Mouse (Mus musculus) layer of hippocampus, postnatal 36 days (tissue): ENCODE measurements around the gene Gpd2. TPM values are rescaled to one million over a fixed set of nuclear protein-coding genes. Genes with fewer than 3 reads are reported as not detected.

Experiments
- DNase-seq, 2 experiments: peaks; one replicate each; pipeline ENCODE4 v3.0.0; 2022
- total RNA-seq, 2 experiments: library from RNA; stranded (reverse); gene quantifications; 2 replicates each; pipeline ENCODE4 v1.2.3; 2021

The Gpd2 gene
- total RNA-seq, 2 experiments from 2014 or later, result 129 to 140 TPM

GRCm38 (mm10) chr2:57396061-57396460 lies 158.6 kb downstream of the Gpd2 start:
- no peak for DNase-seq

- DNase-seq, result no peak
Measured at GRCm38 (mm10) chr2:57397727-57398126, 160.3 kb downstream of the Gpd2 start.

GRCm38 (mm10) chr2:57407414-57408019 lies 170.1 kb downstream of the Gpd2 start:
- no peak for DNase-seq

- DNase-seq, result no peak
Measured at GRCm38 (mm10) chr2:57408413-57408812, 171.0 kb downstream of the Gpd2 start.

GRCm38 (mm10) chr2:57411551-57411950 lies 174.1 kb downstream of the Gpd2 start:
- no peak for DNase-seq

- no peak for DNase-seq
Measured at GRCm38 (mm10) chr2:57414550-57415160, 177.2 kb downstream of the Gpd2 start.

- no peak for DNase-seq
Measured at GRCm38 (mm10) chr2:57416711-57417110, 179.3 kb downstream of the Gpd2 start.

Other genes with a start within 250 kb of the Gpd2 start
- 10 to 100 TPM; 58.3 to 65.2 TPM for gene Nr4a2, start 113.6 kb upstream of the Gpd2 start, total RNA-seq